Mouse (Mus musculus): ENCODE measurements around the gene Gal3st2b.
"Not testable (repeated sequence)": the region's sequence is repeated elsewhere in the genome, so short reads cannot be mapped to it uniquely, and the experiment has no call there.

GRCm38 (mm10) chr1:93919321-93919720 lies 1.2 kb downstream of the Gal3st2b start:
- not testable (repeated sequence) for TF ChIP-seq CTCF (conservative IDR thresholded peaks at IDR 0.05; ENCODE audit: insufficient read depth, insufficient read length, low read depth, low read length); POLR2A (IDR thresholded peaks at IDR 0.05; ENCODE audit: low read depth, low read length)
